Mouse (Mus musculus) C2C12 (cell line): ENCODE data around the gene Gm42791.

Experiments used
- CEBPB ChIP-seq: IDR thresholded peaks from one replicate; pipeline ENCODE4 v1.6.1; 2011; ENCODE audit warnings: low read depth, mild to moderate bottlenecking, control low read depth, moderate library complexity
- CTCF ChIP-seq: IDR thresholded peaks from one replicate; pipeline ENCODE4 v1.5.1; 2011; ENCODE audit not compliant: control insufficient read depth, insufficient read depth, insufficient read length
- FOSL1 ChIP-seq: IDR thresholded peaks from one replicate; pipeline ENCODE4 v1.8.0; 2011; ENCODE audit warnings: mild to moderate bottlenecking, low read length; ENCODE audit not compliant: poor library complexity, insufficient read depth, severe bottlenecking
- MAX ChIP-seq: IDR thresholded peaks from one replicate; pipeline ENCODE4 v1.6.1; 2011; ENCODE audit warnings: mild to moderate bottlenecking, control low read depth
- MYOD1 ChIP-seq: IDR thresholded peaks from one replicate; pipeline ENCODE4 v1.6.1; 2011; ENCODE audit warnings: low read depth; ENCODE audit not compliant: control insufficient read depth, insufficient read length
- MYOG ChIP-seq: IDR thresholded peaks from one replicate; pipeline ENCODE4 v1.6.1; 2011; ENCODE audit not compliant: control insufficient read depth, insufficient read length; ENCODE audit errors: extremely low read depth
- USF1 ChIP-seq: IDR thresholded peaks from one replicate; pipeline ENCODE4 v1.6.1; 2011; ENCODE audit warnings: low read depth, mild to moderate bottlenecking, control low read depth, moderate library complexity

GRCm38 (mm10) chr5:148857522-148857921 lies 137.4 kb downstream of the Gm42791 start:
- no peak for TF ChIP-seq MAX
- no peak for TF ChIP-seq CTCF
- TF ChIP-seq USF1 = no peak
- TF ChIP-seq MYOG = no peak
- no peak for TF ChIP-seq CEBPB
- TF ChIP-seq MYOD1 = no peak
- no peak for TF ChIP-seq FOSL1
